Comparison of ENCODE assay signal across 8 mouse cellular contexts in genomic region chr10:60106146-60106530, GRCm38 (mm10). TPM values are rescaled to one million over a fixed set of nuclear protein-coding genes. Genes with fewer than 3 reads are reported as not detected.
A peak's percentile ranks its signal among the peaks of the same experiment; 100 is the strongest.
DNase-seq lines count a peak whose midpoint lies in the region; ATAC-seq and TF ChIP-seq lines count a peak whose summit lies in the region.

Gene Spock2, plus strand, starts transcription at chr10:60106219.

- peak; percentile 46 for DNase-seq in thymus, postnatal 4 days
- DNase-seq in thymus, postnatal 36 days: no peak
- DNase-seq in gonadal fat pad, adult 2 months (ENCODE audit: low read depth): no peak
- no peak for DNase-seq in spleen, postnatal 14 days (ENCODE audit: low spot score in 2 of 2)

- H3K4me1 ChIP-seq in intestine, postnatal 0 days (replicated peaks; ENCODE audit: control insufficient read depth, insufficient read depth, low read length): no peaks in the 10 kb centered on the region
- peaks cover 12% of the 10 kb centered on the region for H3K4me1 ChIP-seq in liver, embryonic 15.5 days (replicated peaks)
- peaks cover 38% of the 10 kb centered on the region for H3K4me1 ChIP-seq in olfactory bulb, adult 2 months (ENCODE audit: control insufficient read depth, insufficient read depth, low read length)

- peak; percentile 49; the same call in 1 of the 2 replicates for TF ChIP-seq POLR2A in olfactory bulb, adult 2 months (IDR thresholded peaks at IDR 0.05; ENCODE audit: insufficient read depth, low read depth, low read length)

- peak; percentile 20; the same call in 1 of the 2 replicates for ATAC-seq in common myeloid progenitor, adult 5-6 weeks (replicated peaks; ENCODE audit: low read depth, poor library complexity, severe bottlenecking)
- ATAC-seq in intestine, postnatal 0 days: peak; percentile 22; the same call in 1 of the 2 replicates
- ATAC-seq in liver, embryonic 15.5 days (ENCODE audit: insufficient read depth): no peak

- no peak for TF ChIP-seq CTCF in intestine, postnatal 0 days (IDR thresholded peaks at IDR 0.05; ENCODE audit: low read depth)
- TF ChIP-seq CTCF in olfactory bulb, adult 2 months (IDR thresholded peaks at IDR 0.05; ENCODE audit: insufficient read depth, low read depth, low read length): no peak

- peak within 1 kb of the TSS; percentile 96 for H3K4me2 ChIP-seq in intestine, postnatal 0 days (replicated peaks; ENCODE audit: low read depth)
- peak within 1 kb of the TSS; percentile 62 for H3K4me2 ChIP-seq in liver, embryonic 15.5 days

- H3K36me3 ChIP-seq in intestine, postnatal 0 days (ENCODE audit: control insufficient read depth, insufficient read depth): 0 out of 2 replicates have a peak, but pooled peaks cover 2% of the 10 kb centered on the region
- no peaks in the 10 kb centered on the region for H3K36me3 ChIP-seq in liver, embryonic 15.5 days (replicated peaks)

- peak within 1 kb of the TSS; percentile 40 for H3K9ac ChIP-seq in intestine, postnatal 0 days (ENCODE audit: low read depth, low read length)
- no peak within 1 kb of the TSS for H3K9ac ChIP-seq in liver, embryonic 15.5 days

- H3K27ac ChIP-seq in intestine, postnatal 0 days (ENCODE audit: low read depth, low read length): no peak within 1 kb of the TSS
- H3K27ac ChIP-seq in liver, embryonic 15.5 days (replicated peaks): no peak within 1 kb of the TSS
- peak within 1 kb of the TSS; percentile 96 for H3K27ac ChIP-seq in olfactory bulb, adult 2 months (ENCODE audit: insufficient read depth, low read depth, low read length)

- no peaks in the 10 kb centered on the region for H3K9me3 ChIP-seq in intestine, postnatal 0 days (ENCODE audit: control insufficient read depth)
- no peaks in the 10 kb centered on the region for H3K9me3 ChIP-seq in liver, embryonic 15.5 days (replicated peaks)

- peaks cover 32% of the 10 kb centered on the region for H3K27me3 ChIP-seq in intestine, postnatal 0 days (replicated peaks; ENCODE audit: control insufficient read depth, insufficient read depth, low read length)
- H3K27me3 ChIP-seq in liver, embryonic 15.5 days: peaks cover 77% of the 10 kb centered on the region

- peak within 1 kb of the TSS; percentile 51 for H3K4me3 ChIP-seq in intestine, postnatal 0 days (ENCODE audit: low read depth, low read length)
- H3K4me3 ChIP-seq in liver, embryonic 15.5 days (replicated peaks): peak within 1 kb of the TSS; percentile 40
- peak within 1 kb of the TSS; percentile 82 for H3K4me3 ChIP-seq in olfactory bulb, adult 2 months (ENCODE audit: insufficient read depth, low read depth, low read length)

- WGBS in intestine, postnatal 0 days: under 1% methylated on average over 22 of the region's 22 CpGs
- under 1% methylated on average over 22 of the region's 22 CpGs for WGBS in liver, embryonic 15.5 days (ENCODE audit: insufficient replicate concordance)
- WGBS in olfactory bulb, adult 2 months: under 1% methylated on average over 22 of the region's 22 CpGs

RNA-seq across cellular contexts. Expression of gene Spock2, which starts in this region (rescaled TPM):
- total RNA-seq in common myeloid progenitor, adult 5-6 weeks (2017): 0.09 TPM in 1 of 2 replicates, not detected in the other
- polyA plus RNA-seq in gonadal fat pad, adult 2 months (2012; rRNA removed): 29.0 and 38.6 TPM in 2 replicates
- polyA plus RNA-seq in intestine, postnatal 0 days (2015; fragmentation: Nextera tagmentation; extraction: Ambion mirVana): 2.1 and 2.4 TPM in 2 replicates
- polyA plus RNA-seq in liver, embryonic 15.5 days (2015; fragmentation: Nextera tagmentation; extraction: Ambion mirVana): 0.09 and 0.10 TPM in 2 replicates
- polyA plus RNA-seq in olfactory bulb, adult 2 months (2012; ENCODE audit: insufficient read depth, insufficient read length, low replicate concordance, missing spikeins): 129 and 224 TPM in 2 replicates

Comparison
In these comparisons a context has a peak if more than half of its experiments do, and no peak if none do; other contexts are left out.
1. Peak in ATAC-seq in common myeloid progenitor, adult 5-6 weeks; RNA of the gene not detected or under 1 TPM.